In the genomic region with DNA sequence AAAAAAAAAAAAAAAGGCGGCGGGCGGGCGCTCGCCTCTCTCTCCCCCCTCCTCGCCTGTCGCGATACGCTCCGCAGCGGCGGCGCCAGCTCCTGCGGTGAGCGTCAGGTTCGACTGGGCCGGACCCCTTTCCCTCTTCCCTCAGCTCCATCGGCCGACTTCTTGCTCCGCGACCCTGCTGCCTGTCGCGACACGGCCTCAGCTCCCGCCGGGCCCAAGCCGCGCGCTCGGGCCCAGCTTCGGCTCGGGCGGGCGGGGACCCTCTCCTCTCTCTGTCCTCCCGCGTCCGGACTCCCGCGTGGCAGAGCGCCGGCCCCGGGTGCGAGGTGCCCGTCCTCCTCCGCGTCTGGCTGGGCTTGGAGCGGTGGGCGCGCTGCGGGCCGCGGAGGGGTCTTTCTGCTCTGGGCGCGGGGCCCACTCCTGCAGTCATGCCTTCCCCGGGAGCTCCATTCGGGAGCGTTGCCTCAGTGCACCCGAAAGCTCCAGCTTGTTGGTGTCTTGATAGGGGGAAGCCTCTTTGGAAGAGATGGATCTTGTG, we compare ENCODE assay signal across 8 mouse cellular contexts. TPM values are rescaled to one million over a fixed set of nuclear protein-coding genes. Genes with fewer than 3 reads are reported as not detected.
A peak's percentile ranks its signal among the peaks of the same experiment; 100 is the strongest.
DNase-seq lines count a peak whose midpoint lies in the region; ATAC-seq and TF ChIP-seq lines count a peak whose summit lies in the region.

No protein-coding gene starts in this region.

- peak overlapping the region; percentile 97 for H3K4me3 ChIP-seq in liver, adult 2 months (ENCODE audit: insufficient read depth, low read depth, low read length)
- H3K4me3 ChIP-seq in embryonic facial prominence, embryonic 12.5 days: peak overlapping the region; percentile 98
- peak overlapping the region; percentile 100 for H3K4me3 ChIP-seq in hindbrain, embryonic 10.5 days

- under 1% methylated on average over 54 of the region's 58 CpGs for WGBS in liver, adult 2 months
- WGBS in embryonic facial prominence, embryonic 12.5 days: under 1% methylated on average over 45 of the region's 58 CpGs
- WGBS in hindbrain, embryonic 10.5 days: under 1% methylated on average over 55 of the region's 58 CpGs

- H3K9me3 ChIP-seq in embryonic facial prominence, embryonic 12.5 days: no peaks in the 10 kb centered on the region
- H3K9me3 ChIP-seq in hindbrain, embryonic 10.5 days: 0 out of 2 replicates have a peak, but pooled peaks cover 3% of the 10 kb centered on the region

- no peak for TF ChIP-seq POLR2A in liver, adult 2 months (IDR thresholded peaks at IDR 0.05; ENCODE audit: extremely low read depth, insufficient read depth, low read length)

- H3K27me3 ChIP-seq in liver, adult 2 months (ENCODE audit: control insufficient read depth, insufficient read depth, low read length): no peaks in the 10 kb centered on the region
- no peaks in the 10 kb centered on the region for H3K27me3 ChIP-seq in embryonic facial prominence, embryonic 12.5 days
- H3K27me3 ChIP-seq in hindbrain, embryonic 10.5 days (ENCODE audit: insufficient read depth, poor library complexity, severe bottlenecking): no peaks in the 10 kb centered on the region

- H3K4me1 ChIP-seq in liver, adult 2 months (ENCODE audit: control insufficient read depth, insufficient read depth, low read length): peaks cover 15% of the 10 kb centered on the region
- H3K4me1 ChIP-seq in embryonic facial prominence, embryonic 12.5 days: peaks cover 27% of the 10 kb centered on the region
- H3K4me1 ChIP-seq in hindbrain, embryonic 10.5 days (replicated peaks): peaks cover 36% of the 10 kb centered on the region

- TF ChIP-seq CTCF in liver, adult 2 months (IDR thresholded peaks at IDR 0.05; ENCODE audit: low read depth, low read length): no peak

- H3K79me2 ChIP-seq in liver, adult 2 months (ENCODE audit: control insufficient read depth, insufficient read depth, low read length): peaks cover 24% of the 10 kb centered on the region

- H3K4me2 ChIP-seq in embryonic facial prominence, embryonic 12.5 days (replicated peaks): peak overlapping the region; percentile 86

- no peak for ATAC-seq in embryonic facial prominence, embryonic 12.5 days (ENCODE audit: insufficient number of reproducible peaks, insufficient read depth, low FRiP score, low TSS enrichment)
- ATAC-seq in megakaryocyte progenitor cell, adult 5-6 weeks (replicated peaks; ENCODE audit: poor library complexity): peak; percentile 26

- H3K27ac ChIP-seq in liver, adult 2 months (replicated peaks; ENCODE audit: insufficient read depth, low read depth, low read length): peak overlapping the region; percentile 94
- peak overlapping the region; percentile 97 for H3K27ac ChIP-seq in embryonic facial prominence, embryonic 12.5 days
- peak overlapping the region; percentile 98 for H3K27ac ChIP-seq in hindbrain, embryonic 10.5 days

- peak overlapping the region; percentile 98 for H3K9ac ChIP-seq in liver, adult 2 months (ENCODE audit: low read depth, low read length)
- H3K9ac ChIP-seq in embryonic facial prominence, embryonic 12.5 days: peak overlapping the region; percentile 99

- peaks cover 4% of the 10 kb centered on the region for H3K36me3 ChIP-seq in liver, adult 2 months (ENCODE audit: control insufficient read depth, insufficient read depth, low read length)
- H3K36me3 ChIP-seq in embryonic facial prominence, embryonic 12.5 days: peaks cover 36% of the 10 kb centered on the region
- peaks cover 56% of the 10 kb centered on the region for H3K36me3 ChIP-seq in hindbrain, embryonic 10.5 days

- no peak for DNase-seq in liver, adult 2 months (ENCODE audit: extremely low read depth, low read depth, low spot score)
- no peak for DNase-seq in liver
- no peak for DNase-seq in hindbrain, embryonic 10.5 days (ENCODE audit: low spot score)
- DNase-seq in urinary bladder, adult 18-20 months (ENCODE audit: low spot score in 2 of 2): no peak
- no peak for DNase-seq in cerebellum, adult 18-20 months
- DNase-seq in kidney, postnatal 10 days: no peak

RNA-seq across cellular contexts. Expression of a gene that starts 0.5 kb away (rescaled TPM):
- total RNA-seq in liver, adult 2 months (2014; rRNA removed): 4.2 and 6.4 TPM in 2 replicates
- 22.3 and 29.3 TPM in 2 replicates for polyA plus RNA-seq in liver, adult 2 months (2012; rRNA removed)
- polyA plus RNA-seq in embryonic facial prominence, embryonic 12.5 days (2016; fragmentation: Nextera tagmentation; extraction: Ambion mirVana): 65.5 and 66.1 TPM in 2 replicates
- polyA plus RNA-seq in hindbrain, embryonic 10.5 days (2016; fragmentation: Nextera tagmentation; extraction: Ambion mirVana): 79.6 and 80.4 TPM in 2 replicates
- total RNA-seq in megakaryocyte progenitor cell, adult 5-6 weeks (2015): 114 and 122 TPM in 2 replicates
- total RNA-seq in megakaryocyte progenitor cell, adult 5-6 weeks (2017): 20.0 and 25.3 TPM in 2 replicates

RNA-seq across cellular contexts. Expression of a gene that starts 15.8 kb away (rescaled TPM):
- total RNA-seq in liver, adult 2 months (2014; rRNA removed): 7.9 and 9.3 TPM in 2 replicates
- 9.5 and 13.0 TPM in 2 replicates for polyA plus RNA-seq in liver, adult 2 months (2012; rRNA removed)
- polyA plus RNA-seq in embryonic facial prominence, embryonic 12.5 days (2016; fragmentation: Nextera tagmentation; extraction: Ambion mirVana): 129 and 130 TPM in 2 replicates
- 148 and 168 TPM in 2 replicates for polyA plus RNA-seq in hindbrain, embryonic 10.5 days (2016; fragmentation: Nextera tagmentation; extraction: Ambion mirVana)
- 33.0 and 37.3 TPM in 2 replicates for total RNA-seq in megakaryocyte progenitor cell, adult 5-6 weeks (2015)
- total RNA-seq in megakaryocyte progenitor cell, adult 5-6 weeks (2017): 113 and 130 TPM in 2 replicates

RNA-seq across cellular contexts. Expression of a gene that starts 15.8 kb away (rescaled TPM):
- total RNA-seq in liver, adult 2 months (2014; rRNA removed): 4.3 and 4.8 TPM in 2 replicates
- 5.2 and 5.7 TPM in 2 replicates for polyA plus RNA-seq in liver, adult 2 months (2012; rRNA removed)
- polyA plus RNA-seq in embryonic facial prominence, embryonic 12.5 days (2016; fragmentation: Nextera tagmentation; extraction: Ambion mirVana): 38.0 and 38.8 TPM in 2 replicates
- polyA plus RNA-seq in hindbrain, embryonic 10.5 days (2016; fragmentation: Nextera tagmentation; extraction: Ambion mirVana): 31.7 and 41.3 TPM in 2 replicates
- 16.8 and 31.8 TPM in 2 replicates for total RNA-seq in megakaryocyte progenitor cell, adult 5-6 weeks (2015)
- total RNA-seq in megakaryocyte progenitor cell, adult 5-6 weeks (2017): 34.4 and 44.2 TPM in 2 replicates

RNA-seq across cellular contexts. Expression of a gene that starts 20.1 kb away (rescaled TPM):
- 4.0 and 5.3 TPM in 2 replicates for total RNA-seq in liver, adult 2 months (2014; rRNA removed)
- 3.1 and 3.6 TPM in 2 replicates for polyA plus RNA-seq in liver, adult 2 months (2012; rRNA removed)
- 23.4 and 24.6 TPM in 2 replicates for polyA plus RNA-seq in embryonic facial prominence, embryonic 12.5 days (2016; fragmentation: Nextera tagmentation; extraction: Ambion mirVana)
- 19.4 and 23.0 TPM in 2 replicates for polyA plus RNA-seq in hindbrain, embryonic 10.5 days (2016; fragmentation: Nextera tagmentation; extraction: Ambion mirVana)
- total RNA-seq in megakaryocyte progenitor cell, adult 5-6 weeks (2015): 6.1 and 9.4 TPM in 2 replicates
- total RNA-seq in megakaryocyte progenitor cell, adult 5-6 weeks (2017): 7.9 and 10.3 TPM in 2 replicates

RNA-seq across cellular contexts. Expression of a gene that starts 28.4 kb away (rescaled TPM):
- 81.8 and 106 TPM in 2 replicates for total RNA-seq in liver, adult 2 months (2014; rRNA removed)
- polyA plus RNA-seq in liver, adult 2 months (2012; rRNA removed): 380 and 395 TPM in 2 replicates
- 367 and 407 TPM in 2 replicates for polyA plus RNA-seq in embryonic facial prominence, embryonic 12.5 days (2016; fragmentation: Nextera tagmentation; extraction: Ambion mirVana)
- polyA plus RNA-seq in hindbrain, embryonic 10.5 days (2016; fragmentation: Nextera tagmentation; extraction: Ambion mirVana): 423 and 441 TPM in 2 replicates
- total RNA-seq in megakaryocyte progenitor cell, adult 5-6 weeks (2015): 273 and 300 TPM in 2 replicates
- total RNA-seq in megakaryocyte progenitor cell, adult 5-6 weeks (2017): 219 and 232 TPM in 2 replicates
